Mouse (Mus musculus): ENCODE measurements around the gene Diaph2.
"Not testable (repeated sequence)": the region's sequence is repeated elsewhere in the genome, so short reads cannot be mapped to it uniquely, and the experiment has no call there.

Gene Diaph2

GRCm38 (mm10) chrX:130350808-130351435 lies 601.4 kb downstream of the Diaph2 start:
- no peak for DNase-seq

- DNase-seq: no peak
These were observed 601.9 kb downstream of the Diaph2 start for GRCm38 (mm10) chrX:130351480-130351879.

- no peak for DNase-seq
These were observed 644.1 kb downstream of the Diaph2 start for GRCm38 (mm10) chrX:130393508-130394145.

GRCm38 (mm10) chrX:130403214-130403613 lies 653.7 kb downstream of the Diaph2 start:
- DNase-seq: peak; percentile 3

DNA sequence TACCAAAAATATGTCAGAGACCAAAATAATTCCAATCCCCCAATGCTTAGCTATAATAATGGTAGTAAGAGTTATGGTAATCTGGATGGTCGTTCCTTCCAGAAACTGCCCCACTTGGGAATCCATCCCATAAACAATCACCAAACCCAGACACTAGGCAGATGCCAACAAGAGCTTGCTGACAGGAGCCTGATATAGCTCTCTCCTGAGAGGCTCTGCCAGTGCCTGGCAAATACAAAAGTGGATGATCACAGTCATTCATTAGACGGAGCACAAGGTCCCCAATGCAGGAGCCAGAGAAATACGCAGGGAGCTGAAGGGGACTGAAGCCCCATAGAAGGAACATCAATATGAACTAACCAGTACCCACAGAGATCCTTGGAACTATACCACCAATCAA lies 657.9 kb downstream of the Diaph2 start:
- DNase-seq: not testable (repeated sequence)

DNA sequence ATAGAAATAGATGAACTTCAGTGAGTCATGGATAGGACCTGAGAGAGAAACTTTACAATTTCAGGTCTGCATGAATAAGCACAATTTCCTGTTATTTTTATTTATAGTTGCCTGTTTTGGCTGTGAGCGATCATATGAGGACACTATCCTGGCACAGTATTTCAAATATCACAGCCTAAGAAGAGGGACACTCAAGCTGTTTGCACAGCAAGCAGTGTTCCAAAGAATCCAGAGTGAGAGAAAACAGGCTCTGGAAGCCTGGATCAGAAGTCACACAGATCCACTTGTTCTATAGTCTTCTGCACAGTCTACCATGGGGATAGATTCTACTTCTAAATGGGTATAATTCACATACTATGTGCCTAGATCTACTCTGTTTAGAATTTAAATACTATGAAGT lies 659.4 kb downstream of the Diaph2 start:
- DNase-seq: no peak

DNA sequence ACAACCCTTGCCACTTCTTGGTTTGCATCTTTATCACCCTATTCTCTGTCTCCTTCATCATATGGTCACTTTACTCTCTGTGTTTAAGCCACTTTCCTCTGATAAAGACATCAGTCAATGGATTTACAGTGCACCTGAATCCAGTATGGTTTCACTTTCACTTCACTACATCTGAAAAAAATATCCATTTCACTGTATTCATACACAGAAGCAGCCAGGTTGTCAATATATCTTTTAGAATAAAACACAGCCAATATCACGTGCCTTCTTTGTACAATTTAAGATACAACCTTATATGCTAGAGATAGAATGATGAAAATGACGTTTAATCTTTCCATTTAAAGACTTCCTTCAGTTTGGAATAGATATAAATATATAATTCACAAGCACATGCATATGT lies 673.6 kb downstream of the Diaph2 start:
- no peak for DNase-seq

GRCm38 (mm10) chrX:130451822-130452487 lies 702.4 kb downstream of the Diaph2 start:
- no peak for DNase-seq

GRCm38 (mm10) chrX:130452488-130452823 lies 702.9 kb downstream of the Diaph2 start:
- no peak for DNase-seq

GRCm38 (mm10) chrX:130473133-130473532 lies 723.6 kb downstream of the Diaph2 start:
- DNase-seq: no peak

GRCm38 (mm10) chrX:130480877-130481276 lies 731.3 kb downstream of the Diaph2 start:
- no peak for DNase-seq

DNA sequence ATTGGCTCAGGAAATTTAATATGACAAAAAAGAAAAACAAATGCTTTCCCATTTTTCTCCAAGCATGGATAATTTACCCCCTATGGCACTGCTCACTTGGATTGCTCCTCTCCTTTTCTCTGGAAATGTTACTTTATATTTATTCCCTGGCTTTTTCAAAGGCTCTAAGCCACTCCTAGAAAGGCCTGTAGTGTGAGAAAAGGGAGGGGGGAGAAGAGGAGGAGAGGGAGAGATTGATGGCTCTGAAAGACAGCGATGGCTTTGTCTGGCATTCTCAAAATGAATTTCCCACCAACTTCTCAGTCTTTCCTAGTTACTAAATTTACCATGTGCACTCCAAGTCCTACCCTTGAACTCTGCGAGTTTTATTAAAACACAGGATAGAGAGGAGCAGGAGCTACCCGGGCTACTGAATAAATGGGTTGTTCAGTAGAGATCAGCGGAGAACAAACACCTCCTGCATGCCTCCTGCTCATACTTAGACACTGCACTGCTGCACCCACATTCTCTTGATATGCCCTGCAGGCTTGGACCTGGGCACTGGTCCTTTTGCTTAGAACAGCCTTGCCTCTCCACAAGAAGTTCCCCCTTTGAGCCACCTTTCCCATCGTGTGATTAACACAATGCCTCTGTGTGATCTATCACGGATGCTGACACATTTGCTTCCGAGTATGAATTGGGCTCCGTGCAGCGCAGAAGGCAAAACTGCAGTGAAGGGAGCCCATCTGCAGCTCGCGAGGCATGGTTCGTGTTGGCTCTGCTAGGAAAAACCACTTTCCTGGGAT lies 753.3 kb downstream of the Diaph2 start:
- no peak for DNase-seq

- peak; percentile 29 for DNase-seq
These were observed 753.9 kb downstream of the Diaph2 start for GRCm38 (mm10) chrX:130503465-130503860.

- DNase-seq: no peak
These were observed 756.1 kb downstream of the Diaph2 start for GRCm38 (mm10) chrX:130505626-130506025.

Measured in layer of hippocampus, adult 9-11 months (tissue).